Mouse (Mus musculus) mesoderm, embryonic 11.5 days (tissue): ENCODE results near the gene Ldlrad3.
A peak's percentile ranks its signal among the peaks of the same experiment; 100 is the strongest.

ENCODE experiments used
- DNase-seq: peaks from one replicate; pipeline ENCODE4 v3.0.0-alpha.2; 2012; ENCODE audit warnings: low read depth, low spot score

Gene Ldlrad3

DNA sequence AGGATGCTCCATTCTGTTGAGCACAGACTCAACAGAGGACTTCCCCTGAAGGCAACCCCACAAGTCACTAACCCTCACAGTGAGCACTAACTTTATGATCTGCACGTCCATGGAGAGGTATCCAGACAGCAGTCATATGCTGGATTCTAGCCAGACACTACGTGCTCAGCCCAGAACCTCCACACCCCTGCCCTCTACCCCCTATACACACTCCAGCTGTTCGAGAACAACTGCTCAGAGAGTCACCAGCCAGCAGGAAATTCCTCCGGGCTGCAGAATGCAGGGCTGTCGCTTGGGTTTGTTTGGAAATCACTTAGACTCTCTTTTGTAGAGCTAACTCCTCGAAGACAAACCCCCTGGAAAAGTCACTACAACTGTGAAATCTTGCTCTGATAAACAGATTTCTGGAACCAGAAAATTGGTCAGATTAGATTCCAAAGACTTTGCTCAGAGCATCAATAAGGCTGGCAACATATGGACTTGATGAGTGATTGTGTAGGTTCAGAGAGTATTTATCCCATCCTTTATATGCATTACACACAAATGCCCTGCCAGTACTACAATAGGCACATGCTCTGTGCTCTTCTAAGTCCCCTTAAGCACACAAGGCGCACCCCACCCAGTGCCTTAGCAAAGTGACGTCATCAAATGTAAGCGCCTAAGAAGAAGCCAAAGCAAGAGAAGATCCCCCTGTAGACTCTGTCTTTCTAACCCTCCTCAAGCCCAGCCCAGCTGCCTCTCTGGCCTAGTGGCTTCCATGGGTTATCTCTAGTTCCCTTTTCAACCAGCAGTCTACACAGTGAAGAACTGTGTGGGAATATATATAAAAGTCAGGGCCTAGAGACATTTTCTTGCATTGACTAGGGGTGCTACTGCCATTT lies 69.4 kb downstream of the Ldlrad3 start:
- no peak for DNase-seq

DNA sequence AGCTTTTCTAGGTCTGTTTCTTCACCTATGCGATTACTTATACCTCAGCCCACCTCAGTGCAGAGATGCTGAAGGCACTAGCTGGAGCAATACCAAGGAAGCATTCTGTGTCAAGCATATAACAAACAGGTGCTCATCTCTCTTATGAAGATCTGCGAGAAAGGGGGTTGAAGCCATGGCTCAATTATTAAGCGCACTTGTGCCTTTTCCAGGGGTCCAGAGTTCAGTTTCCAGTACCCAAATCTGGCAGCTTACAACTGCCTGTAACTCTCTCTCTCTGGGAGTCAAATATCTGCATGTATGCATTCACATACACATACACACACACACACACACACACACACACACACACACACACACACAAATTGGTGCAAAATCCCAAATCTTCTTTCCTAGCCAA lies 72.4 kb downstream of the Ldlrad3 start:
- no peak for DNase-seq

DNA sequence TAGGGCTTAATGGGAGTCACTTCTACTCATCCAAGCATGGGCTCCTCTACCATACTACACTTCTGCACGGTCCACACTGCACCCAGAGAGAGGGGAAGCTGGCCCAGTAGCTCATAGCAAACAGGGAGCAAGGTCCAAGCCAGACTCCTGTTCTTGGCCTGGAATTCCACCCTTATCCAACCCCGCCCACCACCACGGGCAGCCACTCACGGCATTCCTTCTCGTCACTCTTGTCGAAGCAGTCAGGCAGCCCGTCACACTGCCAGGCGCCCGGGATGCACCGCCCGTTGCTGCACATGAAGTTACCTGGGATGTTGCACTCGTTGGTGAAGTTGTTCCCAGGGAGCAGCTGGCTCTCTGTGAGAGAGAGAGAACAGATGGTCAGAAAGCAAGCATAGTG lies 72.9 kb downstream of the Ldlrad3 start:
- DNase-seq: no peak

DNA sequence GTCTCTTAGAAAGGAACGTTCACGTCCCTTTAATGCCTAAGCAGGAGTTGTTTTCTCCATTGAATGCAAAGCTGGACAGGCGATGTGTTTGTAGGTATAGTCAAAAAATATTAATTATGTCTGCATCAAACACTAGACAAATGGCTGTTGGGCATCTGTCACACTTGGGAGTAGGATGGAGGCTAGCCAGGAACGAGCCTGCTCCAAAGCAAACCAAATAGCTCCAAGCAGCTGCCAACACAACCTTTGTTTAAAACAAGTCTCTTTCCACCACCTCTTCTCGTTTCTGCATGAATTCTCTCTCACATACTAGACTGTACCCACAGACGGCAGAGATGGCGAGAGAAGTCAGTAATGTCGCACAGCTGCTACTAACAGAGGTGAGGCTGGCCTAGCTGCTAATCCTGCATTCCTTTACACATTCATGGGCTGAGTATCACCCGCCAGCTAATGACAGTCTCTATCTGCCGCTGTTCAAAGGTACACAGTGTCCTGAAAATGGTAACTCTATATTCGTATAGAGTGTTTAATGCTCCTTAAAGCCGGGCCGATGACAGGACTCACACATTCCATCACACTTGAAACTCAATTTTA lies 74.2 kb downstream of the Ldlrad3 start:
- no peak for DNase-seq

DNA sequence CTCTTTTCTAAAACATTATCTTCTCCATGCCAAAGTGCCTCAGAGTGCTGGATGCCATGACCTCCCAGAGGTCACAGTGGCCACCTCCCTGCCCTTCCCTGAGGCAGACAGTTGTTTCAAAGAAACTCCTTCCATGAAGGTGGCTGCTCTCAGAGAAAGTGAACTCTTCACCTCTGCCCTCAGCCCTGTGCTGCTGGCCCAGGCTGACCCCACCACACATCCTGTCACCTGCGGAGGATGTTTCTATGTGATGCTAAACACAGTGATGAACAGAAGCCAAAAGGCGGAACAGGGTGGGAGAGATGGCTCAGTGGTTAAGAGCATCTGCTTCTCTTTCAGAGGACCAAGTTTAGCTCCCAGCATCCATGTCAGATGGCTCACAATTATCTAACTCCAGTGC lies 75.9 kb downstream of the Ldlrad3 start:
- no peak for DNase-seq

DNA sequence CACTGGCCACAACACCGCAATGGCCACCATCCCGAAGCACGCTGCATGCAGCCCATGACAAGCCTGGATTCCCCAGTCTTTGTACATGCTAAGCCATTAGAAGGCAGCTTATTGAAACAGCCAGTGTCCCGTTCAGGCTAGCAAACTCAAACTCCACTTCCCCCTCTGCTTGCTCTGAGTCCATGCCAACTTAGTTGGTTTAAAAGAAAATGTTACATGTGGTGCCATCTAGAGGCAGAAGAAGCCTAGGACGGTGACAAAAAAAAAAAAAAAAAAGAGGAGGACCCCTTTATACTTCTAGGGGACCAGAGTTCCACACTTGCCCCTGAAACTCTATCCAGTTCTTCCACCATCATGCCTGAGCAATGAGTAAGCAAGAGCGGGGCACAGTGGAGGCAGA lies 78.9 kb downstream of the Ldlrad3 start:
- DNase-seq: no peak

DNA sequence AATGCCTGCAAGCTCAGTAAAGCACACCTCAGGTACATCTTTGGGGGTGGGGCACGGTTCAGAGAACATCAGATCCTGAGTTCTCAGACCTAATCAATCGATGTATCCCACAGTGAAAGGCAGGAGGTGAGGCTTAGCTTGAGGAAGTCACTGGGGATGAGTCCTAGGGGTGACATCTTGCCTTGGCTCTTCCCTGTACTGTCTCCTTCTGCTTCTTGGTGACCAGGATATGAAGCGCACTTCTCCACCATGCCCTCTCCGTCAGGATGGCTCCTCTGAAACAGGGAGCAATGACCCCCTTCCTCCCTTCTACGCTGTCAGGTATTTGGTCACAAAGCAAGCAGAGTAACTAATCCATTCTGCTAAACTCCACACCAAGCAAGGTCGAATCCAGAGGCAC lies 79.5 kb downstream of the Ldlrad3 start:
- DNase-seq: no peak

DNA sequence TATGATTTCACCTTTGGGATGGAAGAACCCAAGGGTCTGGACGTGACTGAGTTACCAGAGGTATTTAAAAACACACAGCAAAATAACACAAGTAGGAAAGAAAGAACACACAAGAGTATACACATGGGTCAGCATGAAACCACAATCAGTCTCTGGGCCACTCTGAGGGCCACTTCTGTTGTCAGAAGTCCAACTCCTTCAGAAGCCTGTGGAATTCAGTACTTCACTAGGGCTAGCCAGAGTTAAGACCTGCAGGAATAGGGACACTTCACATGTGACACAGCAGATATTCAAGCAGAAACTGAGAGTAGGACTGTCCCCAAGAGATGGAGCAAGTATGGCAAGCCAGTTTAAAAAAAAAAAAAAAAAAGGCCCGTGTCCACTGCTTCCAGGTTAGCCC lies 80.7 kb downstream of the Ldlrad3 start:
- DNase-seq: no peak

DNA sequence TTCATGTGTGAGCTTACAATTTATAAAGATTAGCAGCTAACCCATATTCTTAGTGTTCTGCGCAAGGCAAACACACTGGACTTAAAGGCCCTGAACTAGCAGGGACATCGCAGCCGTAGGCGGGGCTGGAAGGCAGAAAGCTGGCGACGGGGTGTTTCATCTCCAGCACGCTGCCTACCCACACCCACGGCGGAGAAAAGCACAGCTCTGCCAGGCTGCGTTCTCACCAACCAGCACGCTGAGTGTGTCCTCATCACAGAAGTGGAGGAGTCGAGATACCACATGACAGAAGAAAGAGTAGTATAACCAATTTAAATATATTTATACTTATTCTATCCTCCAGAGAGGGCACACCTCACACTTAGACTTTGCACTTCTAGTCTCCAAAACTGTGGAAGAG lies 82.2 kb downstream of the Ldlrad3 start:
- no peak for DNase-seq

DNA sequence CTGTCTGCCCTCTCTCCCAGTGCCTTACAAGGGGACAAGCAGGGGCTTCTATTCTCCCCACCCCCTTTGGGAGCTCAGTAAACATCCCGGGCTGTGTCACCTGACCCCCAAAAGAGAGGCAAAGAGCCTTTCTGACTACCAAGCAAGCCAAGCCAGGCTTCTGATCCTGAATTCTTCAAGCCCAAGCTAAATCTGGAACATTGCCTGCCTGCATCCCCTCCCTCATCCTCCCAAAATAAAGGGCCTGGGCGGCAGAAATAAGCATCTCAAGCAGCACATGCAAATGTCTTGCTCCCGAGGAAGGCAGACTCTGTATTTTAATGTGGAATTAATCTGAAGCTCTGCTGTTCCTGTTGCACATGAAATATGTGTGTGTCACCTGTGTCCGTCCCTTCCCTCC lies 85.7 kb downstream of the Ldlrad3 start:
- no peak for DNase-seq

DNA sequence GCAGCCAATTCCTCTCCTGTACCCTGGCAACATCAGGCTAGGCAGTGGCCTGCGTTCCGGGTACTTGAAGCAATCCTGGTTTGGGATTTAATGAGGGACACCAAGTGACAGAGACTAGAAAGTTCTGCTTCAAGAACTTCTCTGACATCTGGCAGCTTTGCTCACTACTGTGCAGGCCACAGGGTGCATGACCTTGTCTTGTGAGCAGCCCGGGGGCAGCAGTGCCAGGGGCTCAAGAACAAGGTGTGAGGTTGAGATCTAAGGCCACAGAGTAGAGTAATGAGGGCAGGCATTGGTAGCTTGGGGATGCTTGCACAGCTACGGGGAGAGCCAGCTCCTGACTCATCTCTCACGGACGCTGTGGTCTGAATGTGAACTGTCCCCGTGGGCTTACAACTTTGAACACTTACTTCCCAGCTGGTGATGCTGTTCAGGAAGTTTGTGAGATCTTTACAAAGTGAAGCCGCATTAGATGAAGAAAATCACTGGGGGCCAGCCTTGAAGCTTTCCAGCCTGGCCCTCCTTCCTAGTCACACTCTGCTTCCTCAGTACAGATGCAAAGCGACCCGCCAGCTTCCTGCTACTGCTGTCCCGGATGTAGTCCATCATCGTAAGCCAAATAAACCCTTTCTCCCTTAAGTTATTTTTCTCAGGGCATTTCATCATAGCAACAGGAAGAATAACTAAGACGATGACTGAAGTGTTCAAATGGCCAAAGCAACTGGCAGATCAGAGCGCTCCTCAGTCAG lies 86.3 kb downstream of the Ldlrad3 start:
- DNase-seq: no peak

DNA sequence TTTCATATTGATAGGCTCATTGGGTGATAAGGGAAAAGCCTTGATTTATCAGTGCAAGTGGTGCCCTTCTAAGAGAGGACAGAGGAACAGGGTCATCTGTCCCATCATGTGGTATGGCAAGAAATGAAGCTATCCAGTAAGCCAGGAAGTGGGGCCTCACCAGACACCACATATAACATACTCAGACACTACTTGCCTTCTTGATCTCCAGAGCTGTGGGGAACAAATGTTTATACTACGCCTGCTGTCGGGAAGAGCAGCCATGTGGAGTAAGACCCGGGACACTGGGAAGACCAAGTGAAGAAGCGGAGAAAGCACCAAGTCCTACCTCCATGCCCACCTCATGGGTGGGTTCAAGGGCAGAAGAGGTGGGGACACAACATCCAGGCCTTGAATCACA lies 86.9 kb downstream of the Ldlrad3 start:
- no peak for DNase-seq

DNA sequence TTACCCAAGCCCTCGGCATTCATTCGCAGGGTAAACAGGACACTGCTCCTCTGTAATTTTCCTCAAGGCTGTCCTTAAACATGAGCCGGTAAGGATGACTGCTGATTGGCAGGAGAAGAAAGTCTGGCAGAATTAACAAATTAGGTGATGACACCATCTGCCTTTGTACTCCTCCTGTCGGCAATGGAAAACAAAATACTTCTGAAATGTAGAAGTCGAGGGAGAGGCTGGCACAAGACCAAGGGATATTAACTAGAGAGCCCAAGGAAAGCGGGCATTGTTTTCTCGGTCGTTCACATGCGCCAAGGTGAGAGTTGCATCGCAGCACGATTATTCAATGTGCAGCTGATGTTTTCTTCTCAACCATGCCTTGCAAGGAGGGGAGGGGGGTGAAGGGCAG lies 91.4 kb downstream of the Ldlrad3 start:
- no peak for DNase-seq

DNA sequence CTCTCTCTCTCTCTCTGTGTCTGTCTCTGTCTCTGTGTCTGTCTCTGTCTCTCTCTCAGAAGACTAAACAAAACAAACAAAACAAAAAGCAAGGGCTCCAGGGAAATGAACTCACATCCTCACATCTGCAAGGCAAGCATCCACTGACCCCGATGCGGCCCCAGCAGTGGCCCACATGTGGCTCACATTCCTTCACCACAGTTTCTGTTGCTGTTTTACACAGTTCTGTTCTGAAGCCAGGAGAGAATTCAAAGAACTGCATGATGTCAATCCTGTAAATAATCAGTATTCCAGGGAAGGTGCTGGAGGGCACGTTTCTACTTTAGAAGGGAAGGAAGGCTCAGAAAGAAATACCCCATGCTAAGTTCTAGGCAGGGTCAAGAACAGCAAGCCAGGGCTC lies 91.9 kb downstream of the Ldlrad3 start:
- DNase-seq: no peak

DNA sequence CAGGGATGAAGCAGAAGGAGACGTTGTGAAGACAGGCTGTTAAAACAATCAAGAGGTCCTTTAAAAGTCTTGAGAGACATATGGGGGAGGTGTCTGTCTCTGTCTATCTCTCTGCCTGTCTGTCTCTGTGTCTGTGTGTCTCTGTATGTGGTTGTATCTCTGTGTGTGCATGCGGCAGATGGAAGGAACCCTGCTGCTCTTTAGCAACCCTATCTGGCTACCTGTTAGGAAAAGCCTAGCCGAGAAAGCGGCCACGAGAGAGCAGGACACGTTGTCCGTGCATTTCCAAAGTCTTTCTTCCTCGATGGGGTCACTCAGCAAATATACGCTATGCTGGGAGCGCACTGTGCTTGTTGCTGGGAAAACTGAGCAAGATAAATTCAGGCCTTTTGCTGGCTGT lies 93.6 kb downstream of the Ldlrad3 start:
- DNase-seq: no peak

DNA sequence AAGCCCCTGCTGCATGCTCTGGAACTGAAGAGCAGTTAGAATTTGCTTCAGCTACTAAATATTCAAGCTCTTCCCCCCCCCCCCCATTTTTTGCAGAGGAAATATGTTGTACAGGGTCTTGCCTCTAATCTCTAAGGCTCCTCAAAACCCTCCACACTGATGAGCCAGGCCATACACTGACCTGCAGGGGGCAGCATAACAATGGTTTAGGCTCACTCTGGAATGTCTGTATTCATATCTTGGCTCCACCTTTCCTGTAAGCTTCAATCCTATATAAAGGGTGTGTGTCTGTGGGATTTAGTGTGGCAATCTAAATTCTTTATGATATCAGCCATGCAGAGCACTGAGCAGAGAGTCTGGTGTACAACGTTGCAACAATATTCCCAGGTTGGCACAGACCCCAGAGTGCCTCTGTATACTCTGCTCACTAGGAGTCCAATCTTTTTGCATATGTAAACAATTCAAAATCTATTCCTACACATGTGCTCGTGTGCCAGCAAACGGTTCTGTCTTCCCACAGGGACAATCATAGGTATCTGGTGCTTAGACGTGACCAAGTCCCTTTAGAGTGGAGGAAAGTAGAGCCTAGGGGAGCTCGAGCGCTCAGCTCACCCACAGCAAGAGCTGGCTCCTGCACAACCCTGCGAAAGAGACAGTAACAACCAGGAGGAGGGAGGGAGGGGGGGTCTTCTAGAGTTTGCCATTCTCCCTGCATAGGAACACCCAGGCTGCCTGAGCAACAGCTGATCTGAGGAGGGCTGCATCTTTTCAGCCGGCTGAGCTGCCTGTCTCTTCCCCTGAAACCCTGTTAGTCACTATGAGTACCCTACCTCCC lies 94.5 kb downstream of the Ldlrad3 start:
- peak; percentile 86 for DNase-seq

DNA sequence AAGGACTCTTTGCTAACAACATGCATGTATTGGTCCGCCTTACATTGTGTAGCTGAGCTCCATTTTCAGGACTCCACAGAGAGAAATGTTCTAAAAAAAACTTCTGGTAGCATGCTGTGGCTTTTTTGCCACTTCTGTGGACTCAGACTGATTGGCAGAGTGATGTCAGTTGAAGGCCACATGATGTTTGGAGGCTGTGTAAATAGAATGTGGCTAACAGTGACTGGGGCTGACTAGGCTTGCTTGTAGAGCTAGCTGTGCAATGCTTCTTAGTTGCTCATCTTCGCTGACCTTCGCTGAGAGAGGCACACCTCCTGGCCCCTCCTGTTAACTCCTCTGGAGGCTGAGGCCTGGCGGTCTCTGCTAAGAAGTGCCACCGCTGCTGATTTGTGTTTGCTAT lies 98.4 kb downstream of the Ldlrad3 start:
- no peak for DNase-seq

DNA sequence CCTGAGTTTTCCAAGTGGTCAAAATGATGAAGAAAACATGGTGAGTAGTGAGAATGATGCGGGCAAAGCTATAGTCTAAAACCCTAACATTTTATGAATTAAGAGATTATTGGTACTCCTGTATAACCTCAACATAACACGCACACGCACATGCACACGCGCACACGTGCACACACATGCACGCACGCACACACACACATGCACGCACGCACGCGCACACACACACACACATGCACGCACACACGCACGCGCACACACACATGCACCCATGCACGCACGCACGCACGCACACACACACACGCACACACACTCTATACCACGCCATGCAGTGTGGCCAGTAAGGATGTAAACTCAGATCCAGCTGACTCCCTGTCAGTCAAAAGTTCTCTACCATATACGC lies 99.6 kb downstream of the Ldlrad3 start:
- DNase-seq: no peak

DNA sequence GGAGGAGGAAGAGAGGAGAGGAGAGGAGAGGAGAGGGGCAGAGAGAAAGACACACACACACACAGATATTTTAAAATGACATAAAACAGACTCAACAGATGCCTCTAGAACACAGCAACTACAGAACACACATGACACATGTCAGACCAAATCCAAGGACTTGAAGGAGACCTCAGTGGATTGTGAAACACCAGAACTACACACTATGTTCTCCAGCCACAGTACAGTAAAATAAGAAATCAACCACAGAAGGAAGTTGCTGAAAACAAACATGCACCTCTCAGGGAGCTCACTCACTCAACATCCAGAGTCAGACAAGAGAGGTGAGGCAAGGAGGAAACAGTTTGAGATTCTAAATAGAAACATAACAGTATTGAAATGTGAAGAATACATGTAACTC lies 103.4 kb downstream of the Ldlrad3 start:
- no peak for DNase-seq

DNA sequence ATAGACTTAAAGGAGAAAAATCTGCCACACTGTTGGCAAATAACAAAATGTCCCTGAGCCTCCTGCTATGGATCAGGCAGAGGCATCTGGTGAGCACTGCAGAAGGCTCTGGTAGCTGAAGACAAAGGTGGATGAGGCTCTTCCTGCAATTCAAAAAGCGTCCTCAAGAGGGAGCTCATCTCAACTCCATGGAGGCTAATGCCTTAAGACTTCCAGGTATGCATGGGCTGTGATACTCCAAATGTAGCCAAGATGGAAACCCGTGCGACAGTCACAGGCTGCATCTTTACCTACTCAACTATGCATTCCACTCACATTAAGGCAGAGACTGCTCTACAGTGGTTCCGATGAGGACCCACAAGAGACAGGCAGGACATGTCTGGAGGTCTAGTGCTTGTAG lies 108.6 kb downstream of the Ldlrad3 start:
- DNase-seq: peak; percentile 81

DNA sequence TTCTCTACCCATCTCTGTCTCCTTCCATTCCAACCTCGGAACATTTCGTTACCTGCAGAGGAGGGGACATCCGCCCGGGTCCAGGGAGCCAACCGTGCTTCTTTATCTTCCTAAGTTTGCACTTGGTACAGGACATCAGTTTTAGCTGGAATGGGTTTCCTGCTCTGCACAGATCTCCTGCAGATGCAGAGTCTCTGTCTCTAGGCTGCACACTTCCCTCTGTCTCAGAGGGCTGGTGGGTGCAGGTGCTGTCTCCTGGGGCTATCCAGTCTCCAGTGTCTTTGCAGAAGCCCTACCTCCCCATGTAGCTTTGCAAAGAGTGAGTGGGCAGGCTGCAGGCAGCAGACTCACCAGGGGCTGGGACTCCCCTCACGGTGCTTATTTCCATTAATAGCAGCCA lies 109.9 kb downstream of the Ldlrad3 start:
- DNase-seq: no peak
